Mouse (Mus musculus): ENCODE data around the gene Jade2.

Gene Jade2

DNA sequence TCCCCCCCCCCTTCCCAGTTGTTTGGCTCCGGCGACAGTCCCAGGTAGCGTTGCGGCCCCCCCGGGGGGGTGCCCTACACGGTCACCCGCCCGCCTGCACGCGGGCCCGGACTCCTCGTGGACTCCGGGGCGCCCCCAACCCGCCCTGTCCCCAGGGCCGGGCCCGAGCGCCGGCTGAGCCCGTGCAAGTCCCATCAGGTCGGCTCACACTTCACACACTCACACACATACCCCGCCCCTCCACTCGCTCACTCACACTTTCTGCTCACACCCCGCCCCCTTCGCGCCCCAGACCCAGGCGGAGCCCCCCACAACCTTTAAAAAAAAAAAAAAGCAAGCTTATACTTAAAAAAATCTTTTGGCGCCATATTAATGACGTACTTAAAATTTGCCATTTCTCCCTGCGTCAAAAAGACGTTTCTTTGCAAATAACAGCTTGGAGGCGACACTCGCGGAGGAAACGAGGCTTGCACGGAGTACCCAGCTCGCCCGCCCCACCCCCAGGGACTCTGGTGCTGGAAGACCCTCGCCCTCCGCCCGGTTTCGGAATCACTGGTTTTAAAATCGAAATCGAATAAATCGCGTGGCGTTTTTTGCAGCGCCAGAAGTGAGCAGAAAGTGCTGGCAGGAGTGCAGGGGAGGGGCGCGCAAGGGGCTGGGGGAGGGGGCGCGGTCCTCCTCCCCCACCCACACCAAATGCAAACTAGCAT lies 520 bp upstream of the Jade2 start:
- peak; percentile 87 for DNase-seq (ENCODE audit: low read depth, low spot score)

DNA sequence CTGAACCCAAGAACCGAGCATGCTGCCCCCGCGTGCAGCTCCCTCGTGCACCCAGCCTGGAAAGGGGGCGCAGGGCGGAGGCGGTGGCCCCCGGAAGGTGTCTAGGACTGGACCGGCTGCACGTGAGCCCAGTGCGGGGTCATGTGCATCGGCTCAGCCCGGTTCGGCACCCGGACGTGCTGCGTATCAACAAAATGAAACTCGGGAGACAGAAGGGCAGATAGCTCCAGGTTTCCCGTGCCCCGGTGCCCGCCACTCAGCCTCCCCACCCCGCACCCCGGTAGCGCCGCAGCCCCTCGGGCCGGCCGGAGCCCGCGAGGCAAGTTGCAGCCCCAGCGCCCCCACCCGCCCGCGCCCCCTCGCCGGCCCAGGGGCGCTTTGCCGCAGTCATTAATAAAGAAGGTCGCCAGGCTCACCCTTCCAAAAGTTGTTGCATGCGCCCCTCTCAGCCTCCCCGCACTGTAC lies 805 bp downstream of the Jade2 start:
- DNase-seq (ENCODE audit: low read depth, low spot score) = peak; percentile 80

GRCm38 (mm10) chr11:51855818-51856615 lies 1.4 kb downstream of the Jade2 start:
- peak; percentile 83 for DNase-seq (ENCODE audit: low read depth, low spot score)

DNA sequence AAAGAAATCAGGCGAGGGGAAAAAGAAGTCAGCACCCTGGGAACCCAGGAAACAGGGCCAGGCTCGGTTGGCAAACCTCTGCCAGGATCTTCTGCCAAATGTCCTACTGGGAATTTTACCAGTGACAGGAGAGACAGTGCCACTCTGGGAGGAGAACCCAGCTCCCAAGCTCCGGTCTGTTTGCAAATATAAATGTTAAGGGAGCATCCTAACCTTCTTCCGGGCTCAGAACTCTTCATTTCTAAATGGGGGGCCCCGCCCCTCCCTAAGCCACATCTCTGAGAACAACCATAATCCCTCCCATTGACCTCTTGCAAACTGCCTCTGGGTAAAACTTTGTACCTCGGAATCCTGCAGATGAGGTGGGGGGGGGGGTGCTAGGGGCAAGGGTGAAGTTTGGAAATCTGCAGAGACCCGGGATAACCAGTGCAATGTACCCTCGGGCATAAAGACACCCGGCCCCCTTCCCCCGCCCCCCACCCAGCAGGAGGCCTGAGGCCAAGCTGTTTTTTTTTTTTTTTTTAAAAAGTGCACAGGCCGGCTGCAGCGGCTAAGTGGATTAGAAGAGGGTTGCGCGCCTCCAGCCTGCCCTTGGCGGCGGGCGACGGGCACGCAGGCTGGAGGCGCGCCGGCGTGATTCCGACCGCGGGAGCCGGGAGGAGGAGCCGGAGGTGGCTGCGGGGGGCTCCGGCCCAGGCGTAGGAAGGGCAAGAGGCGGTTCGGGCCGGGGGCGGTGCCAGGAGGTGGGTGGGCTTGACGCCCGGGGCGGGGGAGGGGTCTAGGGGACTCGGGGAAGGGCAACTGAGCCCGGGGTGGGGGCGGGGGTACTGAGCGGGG lies 2.3 kb downstream of the Jade2 start:
- peak; percentile 82 for DNase-seq (ENCODE audit: low read depth, low spot score)

- DNase-seq (ENCODE audit: low read depth, low spot score) = no peak
Measured at GRCm38 (mm10) chr11:51852595-51852994, 4.9 kb downstream of the Jade2 start.

- DNase-seq (ENCODE audit: low read depth, low spot score) = no peak
Measured at GRCm38 (mm10) chr11:51852091-51852521, 5.3 kb downstream of the Jade2 start.

GRCm38 (mm10) chr11:51850741-51851330 lies 6.6 kb downstream of the Jade2 start:
- DNase-seq (ENCODE audit: low read depth, low spot score) = peak; percentile 13

DNA sequence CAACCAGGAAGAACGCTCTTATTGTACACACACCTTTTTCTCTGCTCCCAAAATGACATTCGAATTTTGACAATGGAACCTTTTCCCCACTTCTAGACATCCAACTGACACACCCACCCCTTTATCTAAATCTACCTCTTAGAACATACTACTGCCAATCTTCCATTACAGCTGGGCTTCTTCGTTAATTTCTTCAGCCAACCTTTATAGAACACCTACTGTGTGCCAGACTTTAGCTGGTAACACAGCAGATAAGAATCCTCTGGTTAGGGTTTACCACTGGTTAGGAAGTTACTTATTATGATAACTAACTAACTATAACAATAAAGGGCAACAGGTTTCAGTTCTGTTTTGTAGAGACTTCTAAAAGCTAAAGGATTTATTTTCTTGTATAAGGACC lies 9.1 kb downstream of the Jade2 start:
- no peak for DNase-seq (ENCODE audit: low read depth, low spot score)

DNA sequence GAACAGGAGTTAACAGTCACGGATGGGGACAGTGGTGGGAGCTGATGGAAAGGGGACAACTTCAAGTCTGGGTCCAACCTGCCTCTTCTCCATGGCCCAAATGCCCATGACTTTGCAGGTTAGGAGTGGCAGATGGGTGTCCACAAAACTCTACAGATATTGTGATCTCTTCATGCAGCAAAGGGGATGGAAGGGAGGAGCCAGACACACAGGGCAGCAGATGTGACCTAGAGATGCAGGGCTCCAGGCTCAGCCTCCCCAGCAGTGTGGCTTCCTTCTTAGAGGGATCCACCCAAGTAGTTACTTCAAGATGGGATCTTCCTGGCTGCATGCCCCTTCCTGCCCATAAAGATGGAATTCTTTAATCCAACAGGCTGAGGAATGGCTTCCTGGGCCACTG lies 9.6 kb downstream of the Jade2 start:
- DNase-seq (ENCODE audit: low read depth, low spot score) = no peak

GRCm38 (mm10) chr11:51845981-51846883 lies 11.2 kb downstream of the Jade2 start:
- DNase-seq (ENCODE audit: low read depth, low spot score) = no peak

DNA sequence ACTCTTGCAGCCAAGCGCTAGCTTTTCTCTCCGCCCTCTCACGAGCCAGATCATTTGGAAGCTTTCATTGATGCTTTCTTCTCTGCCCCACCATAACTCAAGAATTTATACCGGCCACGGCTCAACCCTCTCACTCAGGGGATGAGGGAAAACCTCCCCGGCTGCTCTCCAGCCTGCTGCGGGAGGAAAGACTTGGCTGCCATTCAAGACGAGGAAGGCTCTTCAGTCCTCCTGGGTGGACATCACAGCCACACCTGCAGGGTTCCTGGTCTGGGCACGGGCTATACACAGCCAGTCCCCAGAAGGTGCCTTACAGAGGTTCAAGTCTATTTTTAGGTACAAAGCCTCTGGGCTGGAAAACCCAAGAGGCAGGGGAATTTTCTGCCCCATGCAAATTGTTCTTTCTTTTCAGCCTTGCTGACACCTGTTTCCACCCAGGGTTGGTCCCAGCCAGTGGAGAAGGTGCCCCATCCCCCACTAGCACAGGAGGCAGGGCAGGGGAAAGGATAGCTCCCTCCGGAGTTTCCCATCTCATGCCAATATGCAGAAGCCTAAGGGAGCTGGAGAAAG lies 12.8 kb downstream of the Jade2 start:
- peak; percentile 33 for DNase-seq (ENCODE audit: low read depth, low spot score)

- DNase-seq (ENCODE audit: low read depth, low spot score) = no peak
Measured at GRCm38 (mm10) chr11:51843898-51844297, 13.6 kb downstream of the Jade2 start.

DNA sequence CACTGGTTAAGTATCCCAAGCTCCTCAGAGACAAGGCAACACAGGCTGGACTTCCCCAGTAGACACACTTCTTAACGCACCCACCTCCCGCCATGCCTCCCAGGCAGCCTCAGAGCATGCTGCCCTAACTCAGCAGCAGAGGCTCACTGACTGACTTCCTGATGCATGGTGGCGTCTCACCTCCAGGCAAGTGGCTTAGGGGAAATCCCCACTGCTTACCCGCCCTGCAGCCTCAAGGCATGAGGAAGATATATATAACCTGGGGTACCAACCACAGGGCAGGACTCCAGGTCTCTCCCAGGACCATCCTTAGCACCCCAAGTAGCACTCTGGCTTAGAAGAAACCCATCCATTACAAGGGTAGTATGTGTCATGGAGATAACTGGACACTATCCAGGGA lies 14.3 kb downstream of the Jade2 start:
- no peak for DNase-seq (ENCODE audit: low read depth, low spot score)

- DNase-seq (ENCODE audit: low read depth, low spot score) = no peak
Measured at GRCm38 (mm10) chr11:51841149-51841548, 16.3 kb downstream of the Jade2 start.

DNA sequence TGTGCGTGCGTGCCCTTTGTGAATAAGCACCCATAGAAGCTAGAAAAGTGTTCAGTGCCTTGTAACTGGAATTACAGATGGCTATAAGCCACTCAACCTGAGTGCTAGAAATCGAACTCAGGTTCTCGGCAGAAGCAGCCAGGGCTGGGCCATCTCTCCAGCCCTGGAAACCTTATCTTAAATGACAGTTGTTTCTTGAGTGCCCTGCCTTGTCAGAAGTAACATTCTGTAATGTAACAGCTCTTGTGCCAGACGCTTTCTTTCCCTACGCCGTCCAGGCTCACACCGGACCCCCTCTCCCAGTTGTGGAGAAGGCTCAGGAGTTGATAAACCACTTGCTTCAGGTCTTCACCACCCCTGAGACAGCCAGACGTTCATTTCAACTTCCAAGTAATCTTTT lies 16.8 kb downstream of the Jade2 start:
- DNase-seq (ENCODE audit: low read depth, low spot score) = no peak

DNA sequence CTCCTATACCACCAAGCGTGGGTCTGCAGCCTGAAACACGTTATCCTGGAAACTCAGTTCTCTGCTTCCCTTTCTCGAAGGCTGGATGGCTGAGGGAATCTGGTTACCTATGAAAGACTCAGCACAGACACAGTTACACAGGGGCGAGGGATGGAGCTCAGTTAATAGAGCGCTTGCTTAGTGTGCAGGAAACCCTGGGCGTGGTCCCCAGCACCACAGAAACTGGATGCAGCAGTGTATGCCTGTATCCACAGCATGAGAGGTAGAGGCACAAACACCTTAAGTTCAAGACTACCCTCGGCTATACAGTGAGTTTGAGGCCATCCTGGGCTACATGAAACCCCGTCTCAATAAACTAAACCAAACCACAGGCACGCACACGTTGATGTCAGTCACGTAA lies 17.5 kb downstream of the Jade2 start:
- DNase-seq (ENCODE audit: low read depth, low spot score) = no peak

- DNase-seq (ENCODE audit: low read depth, low spot score) = no peak
Measured at GRCm38 (mm10) chr11:51839106-51839505, 18.3 kb downstream of the Jade2 start.

DNA sequence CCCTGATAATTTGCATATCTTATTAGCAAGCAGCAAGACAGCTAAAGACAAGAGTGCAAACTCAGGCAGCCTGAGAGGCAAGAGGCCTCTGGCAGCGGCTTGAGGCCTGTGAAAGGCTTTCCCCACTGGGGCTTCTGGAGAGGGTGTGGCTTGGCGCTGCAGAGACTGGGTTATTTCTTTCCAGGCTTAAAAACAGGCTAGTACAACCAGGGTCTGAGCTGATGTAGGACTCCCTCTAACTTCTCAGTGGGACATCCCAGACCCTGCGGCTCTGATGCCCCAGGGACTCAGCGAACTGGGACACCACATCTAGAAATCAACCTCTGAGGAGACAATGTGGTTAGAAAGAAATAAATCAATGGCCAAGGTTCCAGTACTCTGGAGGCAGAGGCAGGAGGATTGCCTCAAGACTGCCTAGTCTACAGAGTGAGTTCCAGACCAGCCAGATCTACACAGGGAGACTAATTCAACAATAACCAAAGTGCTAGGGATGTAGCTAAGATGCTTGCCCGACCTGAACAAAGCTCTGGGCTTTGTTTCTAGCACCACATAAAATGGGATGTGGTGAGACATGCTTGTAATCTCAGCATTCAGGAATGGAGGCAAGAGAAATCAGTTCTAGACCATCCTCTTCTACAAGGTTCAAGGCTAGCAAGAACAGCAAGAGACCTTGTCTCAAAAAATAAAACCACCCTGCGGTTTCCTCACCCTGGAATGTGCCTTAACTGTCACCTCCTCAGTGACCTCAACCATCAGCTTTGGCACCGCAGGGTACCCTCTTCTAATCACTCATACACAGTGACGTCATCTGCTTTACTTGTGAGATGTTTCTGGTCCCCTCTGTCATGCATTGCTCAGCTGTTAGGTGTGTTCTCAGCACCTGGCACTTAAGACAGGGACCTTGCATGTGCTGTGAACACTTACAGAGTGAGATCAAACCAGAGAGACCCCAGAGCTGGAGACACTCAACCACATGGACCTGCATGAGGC lies 20.0 kb downstream of the Jade2 start:
- DNase-seq (ENCODE audit: low read depth, low spot score) = no peak

DNA sequence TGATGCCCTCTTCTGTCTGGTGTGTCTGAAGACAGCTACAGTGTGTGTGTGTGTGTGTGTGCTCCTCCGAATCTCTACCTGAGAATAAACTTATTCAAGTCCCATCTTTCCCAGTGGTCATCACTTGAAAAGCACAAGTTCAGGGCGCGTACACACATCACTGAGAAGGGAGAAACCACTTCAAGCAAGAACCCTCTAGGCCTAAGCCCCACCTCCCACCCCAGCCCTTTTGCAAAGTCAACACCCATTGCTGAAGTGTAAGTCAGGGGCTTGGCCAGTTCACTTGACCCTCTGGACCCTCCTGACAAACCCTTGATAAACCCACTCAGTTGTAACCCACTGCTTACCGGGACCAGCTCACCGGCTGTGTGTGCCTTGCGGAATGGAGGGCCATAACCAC lies 20.9 kb downstream of the Jade2 start:
- no peak for DNase-seq (ENCODE audit: low read depth, low spot score)
